Mouse (Mus musculus): ENCODE data around the gene Emx1. TPM values are rescaled to one million over a fixed set of nuclear protein-coding genes. Genes with fewer than 3 reads are reported as not detected.

Emx1 gene
- total RNA-seq, 2 experiments from 2014 or later: not detected

DNA sequence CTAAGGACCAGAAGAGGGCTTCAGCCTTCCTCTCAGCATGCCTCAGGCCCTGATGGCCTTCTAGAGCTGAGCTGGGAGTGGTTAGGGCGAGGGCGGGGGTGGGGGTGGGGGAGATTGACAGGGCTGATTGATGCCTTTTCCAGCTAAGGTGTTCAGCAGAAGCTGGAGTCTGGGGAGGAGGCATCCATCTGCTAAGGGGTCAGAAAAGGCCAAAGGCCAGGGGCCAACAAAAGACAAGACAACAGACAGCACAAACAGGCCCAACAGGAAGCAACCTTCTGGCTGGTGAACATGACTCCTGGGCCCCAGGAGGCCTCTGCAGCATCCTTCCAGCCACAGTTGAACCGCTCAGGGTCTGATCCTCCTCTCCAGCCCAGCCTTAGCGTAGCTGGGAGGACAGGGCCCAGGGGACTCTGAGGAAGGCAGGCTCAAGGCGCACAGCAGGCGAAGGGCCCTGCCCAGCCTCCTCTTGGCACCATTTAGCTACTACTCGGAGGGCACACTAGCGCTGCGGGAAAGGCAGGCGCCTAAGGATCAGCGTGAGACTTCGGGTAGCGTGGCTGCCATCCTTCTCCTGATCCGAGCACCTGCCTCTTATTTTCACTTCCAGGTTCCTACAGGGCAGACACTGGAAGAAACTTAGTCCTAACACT lies 36.4 kb downstream of the Emx1 start:
- ATAC-seq (replicated peaks; ENCODE audit: low FRiP score, poor library complexity, severe bottlenecking): no peak

DNA sequence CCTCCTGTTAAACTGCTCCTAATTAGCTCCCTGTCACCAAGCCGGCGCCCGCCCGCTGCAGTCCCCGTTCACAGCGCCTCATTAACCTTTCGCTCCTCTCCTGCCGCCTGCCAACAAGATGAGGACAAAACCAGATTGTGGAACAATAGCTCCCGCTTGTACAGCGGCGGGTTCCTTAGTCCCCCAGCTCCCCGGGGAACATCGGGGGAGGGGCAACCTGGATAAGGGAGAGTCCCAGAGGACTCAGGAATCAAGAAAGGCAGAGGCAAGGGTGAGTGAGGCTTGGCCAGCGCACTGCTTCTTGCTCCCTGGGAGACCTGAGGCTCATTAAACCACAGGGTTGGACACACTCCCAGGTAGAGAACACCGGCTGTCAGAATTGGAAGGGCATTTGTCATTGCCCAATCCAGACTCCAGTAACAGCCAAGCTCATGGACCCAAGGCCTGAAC lies 37.2 kb downstream of the Emx1 start:
- ATAC-seq (replicated peaks; ENCODE audit: low FRiP score, poor library complexity, severe bottlenecking): no peak

DNA sequence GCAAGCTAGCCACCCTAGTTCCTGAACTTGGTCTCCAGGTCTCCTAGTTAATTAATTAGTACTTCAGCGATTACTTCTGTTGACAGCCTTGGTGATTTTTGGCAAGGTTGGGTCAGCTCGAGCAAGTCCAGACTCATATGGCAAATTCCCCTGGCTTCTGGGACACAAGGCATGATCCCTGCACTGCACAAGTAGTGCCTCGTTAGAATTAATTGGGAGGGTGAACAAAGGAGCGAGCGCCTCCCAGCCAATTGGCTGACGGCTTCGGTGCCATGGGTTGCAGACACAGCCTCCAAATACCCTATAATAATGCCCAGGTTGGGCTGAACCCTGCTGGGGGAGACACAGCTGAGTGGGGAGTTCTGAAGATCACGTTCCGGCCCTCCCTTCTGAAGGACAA lies 39.3 kb downstream of the Emx1 start:
- ATAC-seq (replicated peaks; ENCODE audit: low FRiP score, poor library complexity, severe bottlenecking): no peak

DNA sequence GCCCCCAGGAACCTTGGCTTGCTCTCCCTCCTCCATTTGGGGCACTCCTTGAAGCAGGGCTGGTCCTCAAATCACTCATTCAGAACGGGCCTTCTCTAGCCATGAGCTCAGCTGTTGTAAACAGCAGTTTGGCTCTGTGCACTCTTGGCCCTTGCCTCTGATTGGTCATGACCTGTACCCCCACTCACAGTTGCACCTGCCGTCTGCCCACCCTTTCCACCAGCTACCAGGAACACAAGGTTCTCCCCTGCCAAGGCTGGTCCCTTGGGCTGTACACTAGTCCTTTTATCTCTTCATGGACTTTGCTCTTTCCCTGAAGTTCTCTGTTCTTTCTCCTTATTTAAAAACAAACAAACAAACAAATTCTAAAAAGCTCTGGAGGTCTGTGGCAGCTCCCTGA lies 40.3 kb downstream of the Emx1 start:
- no peak for ATAC-seq (replicated peaks; ENCODE audit: low FRiP score, poor library complexity, severe bottlenecking)

DNA sequence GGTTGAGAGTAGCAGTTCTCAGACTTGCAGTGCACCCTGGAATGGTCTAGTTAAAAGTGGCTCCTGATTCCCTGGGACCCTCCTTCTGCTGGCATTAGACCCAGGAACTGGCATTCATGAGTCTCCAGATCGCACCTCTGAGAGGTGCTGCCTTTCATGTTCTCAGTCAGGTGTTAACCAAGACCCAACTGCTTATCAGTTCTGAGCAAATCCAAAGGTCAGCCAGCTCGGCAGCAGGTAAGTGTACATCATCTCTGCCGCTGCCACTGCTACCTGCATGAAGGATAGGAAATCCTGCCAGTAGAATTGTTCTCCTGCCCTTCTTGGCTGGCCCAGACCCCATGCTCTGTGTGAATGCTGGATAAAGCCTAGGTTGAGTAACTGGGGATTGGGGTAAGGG lies 43.5 kb downstream of the Emx1 start:
- no peak for ATAC-seq (replicated peaks; ENCODE audit: low FRiP score, poor library complexity, severe bottlenecking)

DNA sequence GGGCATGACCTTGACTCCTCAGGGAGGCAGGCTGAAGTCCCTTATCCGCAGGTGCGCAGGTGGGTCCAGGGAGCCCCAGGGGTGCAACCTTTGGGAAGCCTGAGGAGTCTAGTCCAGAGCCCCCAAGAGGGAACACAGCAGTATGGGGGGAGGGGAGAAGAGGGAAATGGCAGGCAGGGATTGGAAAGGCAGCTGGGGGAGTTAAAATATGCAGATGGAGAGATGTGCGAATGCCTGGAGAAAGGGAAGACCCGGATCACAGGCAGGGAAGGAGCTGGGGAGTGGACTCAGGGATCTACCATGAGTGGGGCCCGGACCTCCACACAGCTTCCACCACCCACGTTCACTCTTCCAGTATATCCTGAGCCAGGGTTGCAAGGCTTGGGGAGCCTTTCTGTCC lies 44.2 kb downstream of the Emx1 start:
- no peak for ATAC-seq (replicated peaks; ENCODE audit: low FRiP score, poor library complexity, severe bottlenecking)

DNA sequence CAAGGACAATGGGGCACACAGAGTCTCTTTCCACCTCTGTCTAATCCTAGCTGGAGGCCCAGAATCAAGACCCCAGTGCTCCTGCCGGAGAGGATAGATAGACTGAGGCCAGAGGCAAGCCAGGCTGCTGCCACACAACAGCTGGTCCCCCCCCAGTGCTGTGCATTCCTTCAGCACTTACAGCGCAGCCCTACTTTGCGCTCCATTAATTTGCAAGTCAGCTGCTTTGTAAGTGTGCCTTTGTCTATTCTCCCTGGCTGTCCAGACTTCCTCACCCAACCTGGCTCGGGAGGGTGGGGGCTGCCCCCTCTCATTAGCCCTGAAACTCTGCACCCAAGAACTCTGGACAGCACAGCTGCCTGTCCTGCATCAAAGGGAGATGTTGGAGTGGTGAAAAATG lies 44.8 kb downstream of the Emx1 start:
- ATAC-seq (replicated peaks; ENCODE audit: low FRiP score, poor library complexity, severe bottlenecking): no peak

DNA sequence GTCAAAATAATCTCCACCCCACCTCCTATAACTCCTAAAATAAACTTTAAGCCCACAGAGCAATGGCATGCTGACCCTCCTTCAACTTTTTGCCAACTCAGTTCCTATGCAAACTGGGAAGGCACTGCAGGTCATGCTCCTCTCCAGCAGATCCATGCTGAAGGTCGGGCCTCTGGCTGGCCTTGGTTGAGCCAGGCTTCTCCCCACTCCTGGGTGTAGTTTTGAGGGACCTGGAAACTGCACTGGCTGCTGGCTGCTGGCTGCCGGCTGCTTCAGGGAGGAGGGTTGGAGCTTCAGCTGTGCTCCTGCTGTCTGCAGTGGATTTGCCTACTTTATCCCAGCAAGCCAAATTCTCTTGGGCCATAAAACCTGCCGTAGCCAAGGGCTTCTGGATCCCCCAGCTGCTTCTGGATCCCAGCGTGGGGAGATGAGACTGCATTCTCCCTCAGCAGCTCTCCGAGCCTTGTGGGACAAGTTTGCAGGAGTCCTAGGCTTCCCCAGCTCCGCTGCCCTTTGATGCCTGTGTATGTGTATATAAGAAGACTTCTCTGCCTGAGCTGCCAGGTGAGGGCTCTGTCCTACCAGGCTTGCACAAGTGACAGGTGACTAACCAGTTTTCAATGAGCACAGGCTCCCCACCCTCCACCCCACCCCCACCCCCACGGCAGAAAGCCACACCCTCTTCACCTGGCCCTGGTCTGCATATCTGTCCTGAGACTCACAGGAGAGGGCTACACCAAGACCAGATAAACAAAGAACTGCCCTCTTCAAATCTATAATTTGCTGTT lies 45.8 kb downstream of the Emx1 start:
- ATAC-seq (replicated peaks; ENCODE audit: low FRiP score, poor library complexity, severe bottlenecking): no peak

DNA sequence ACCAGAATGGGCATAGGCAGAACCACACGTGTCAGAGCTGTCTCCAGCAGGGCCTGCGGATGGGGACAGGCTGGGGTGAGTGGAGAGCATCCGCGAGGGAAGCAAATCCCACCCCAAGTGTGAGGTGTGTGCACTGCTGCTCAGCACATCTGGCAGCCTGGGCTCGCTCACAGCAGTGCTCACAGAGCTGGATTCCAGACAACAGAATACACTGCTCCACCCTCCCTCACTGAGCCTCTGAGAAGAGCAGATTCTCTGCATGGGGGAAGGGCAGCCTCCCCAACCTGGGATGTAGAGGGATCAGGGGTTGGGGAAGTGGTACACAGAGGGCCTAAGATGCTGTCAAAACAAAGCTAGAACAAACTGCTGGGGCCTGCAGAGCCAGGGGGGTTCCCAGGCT lies 47.6 kb downstream of the Emx1 start:
- no peak for ATAC-seq (replicated peaks; ENCODE audit: low FRiP score, poor library complexity, severe bottlenecking)

DNA sequence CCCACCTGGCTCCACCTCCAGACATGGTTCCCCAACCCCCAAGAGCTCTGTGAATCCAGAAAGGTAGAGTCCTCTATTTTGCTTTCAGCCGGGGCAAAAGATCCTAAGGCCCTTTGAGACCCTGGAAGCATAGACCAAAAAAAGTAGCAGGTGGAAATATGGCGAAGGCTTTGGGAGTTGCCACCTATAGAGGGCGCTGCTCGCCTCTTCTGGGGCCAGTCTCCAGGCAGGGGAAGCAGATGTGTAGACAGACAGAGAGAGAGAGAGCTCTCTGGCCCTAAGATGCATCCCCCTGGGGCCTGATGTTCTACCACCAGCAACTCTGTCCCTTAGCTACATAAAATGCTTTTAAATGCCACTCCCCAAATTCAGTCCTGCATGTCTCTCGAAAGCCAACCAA lies 49.8 kb downstream of the Emx1 start:
- ATAC-seq (replicated peaks; ENCODE audit: low FRiP score, poor library complexity, severe bottlenecking): no peak

DNA sequence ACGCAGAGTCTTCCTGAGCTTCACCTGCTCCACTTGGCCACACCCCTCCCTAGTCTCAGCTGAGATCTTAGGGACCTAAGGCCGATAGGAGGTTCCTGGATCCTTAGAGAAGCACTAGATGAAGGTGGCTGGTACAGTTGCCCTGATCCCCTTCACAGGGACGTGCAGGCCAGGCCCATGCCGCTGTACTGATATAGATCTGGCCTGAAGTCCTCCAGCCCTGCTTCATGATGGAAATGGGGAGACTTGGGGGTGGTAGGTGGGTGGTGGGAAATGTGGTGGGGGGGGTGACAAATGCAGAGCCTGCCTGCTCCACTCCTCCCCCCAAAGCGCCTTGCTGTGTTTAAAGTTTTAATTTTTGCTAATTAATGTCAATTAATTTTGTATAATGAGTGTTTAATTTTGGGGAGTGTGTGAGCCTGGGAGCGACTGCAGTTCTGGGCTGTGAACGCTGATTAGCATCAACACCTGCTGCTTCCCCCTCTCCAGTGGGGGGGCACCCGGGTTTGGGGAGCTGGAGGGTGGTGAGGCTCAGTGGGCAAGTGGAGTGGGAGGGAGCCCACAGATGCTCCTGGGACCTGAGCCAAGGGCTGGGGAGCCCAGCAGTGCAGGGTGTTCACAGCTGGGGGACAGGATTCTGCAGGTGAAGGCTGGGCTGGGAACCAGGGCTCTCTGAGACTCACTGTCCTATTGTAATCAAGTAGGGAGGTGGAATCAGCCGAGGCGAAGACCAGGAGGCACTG lies 50.5 kb downstream of the Emx1 start:
- ATAC-seq (replicated peaks; ENCODE audit: low FRiP score, poor library complexity, severe bottlenecking): no peak

DNA sequence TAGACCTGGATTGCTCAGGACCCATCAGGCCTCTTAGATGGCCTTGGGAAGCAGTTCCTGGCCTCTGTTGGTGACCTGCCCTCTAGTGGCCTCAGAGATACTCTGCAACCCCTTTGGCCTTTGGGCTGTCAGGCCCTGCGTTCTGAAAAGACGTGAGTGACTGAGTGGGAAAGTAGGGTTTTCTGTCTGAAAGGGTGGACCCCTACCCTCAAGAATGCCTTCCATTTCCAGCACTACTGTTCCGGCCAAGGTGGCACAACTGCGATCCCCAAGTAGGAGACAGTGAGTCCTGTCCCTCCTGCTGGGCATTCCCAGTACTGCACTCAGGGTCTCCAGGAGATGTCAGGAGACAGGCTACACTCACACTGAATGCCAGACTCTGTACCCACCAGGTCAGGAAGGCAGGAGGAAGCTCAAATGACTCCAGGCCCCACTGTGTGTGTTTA lies 51.8 kb downstream of the Emx1 start:
- ATAC-seq (replicated peaks; ENCODE audit: low FRiP score, poor library complexity, severe bottlenecking): 0 out of 2 replicates have a peak, but pooled peaks have one; percentile 35

DNA sequence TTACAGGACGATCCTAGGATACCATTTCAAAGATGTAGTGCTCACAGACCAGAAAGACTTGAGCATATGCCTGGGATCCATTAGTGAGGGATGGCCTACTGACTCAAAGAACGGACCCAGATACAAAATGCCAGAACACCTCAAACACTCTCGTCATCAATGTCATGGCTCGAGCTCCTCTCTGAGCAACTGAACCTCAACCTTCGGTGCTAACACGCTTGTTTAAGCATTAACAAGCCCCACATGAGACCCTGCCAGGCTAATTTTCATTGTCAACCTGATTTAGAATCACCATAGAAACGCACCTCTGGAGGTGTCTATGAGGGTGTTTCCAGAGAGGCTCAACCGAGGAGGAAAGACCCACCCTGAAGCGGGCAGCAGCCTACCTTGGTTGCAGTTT lies 62.6 kb downstream of the Emx1 start:
- no peak for ATAC-seq (replicated peaks; ENCODE audit: low FRiP score, poor library complexity, severe bottlenecking)

DNA sequence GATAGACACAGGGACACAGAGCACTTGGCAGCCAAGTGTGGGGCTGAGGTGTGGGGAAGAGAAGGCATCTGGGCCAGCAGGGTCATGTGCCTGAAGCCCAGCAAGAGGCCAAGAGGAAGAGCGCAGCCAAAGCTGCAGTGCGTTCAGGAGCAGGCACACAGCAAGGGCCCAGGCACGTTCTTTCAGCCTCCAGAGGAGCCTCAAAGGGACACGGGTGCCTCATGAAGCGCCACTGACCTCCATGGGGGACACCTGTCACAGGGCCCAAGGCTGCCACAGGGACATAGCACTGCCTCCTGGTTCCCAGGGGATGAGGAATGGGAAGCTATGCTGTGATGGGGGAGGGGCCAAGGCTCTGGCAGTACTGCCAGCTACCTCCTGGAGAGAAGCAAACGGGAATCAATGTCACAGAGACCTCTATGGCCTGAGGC lies 63.6 kb downstream of the Emx1 start:
- ATAC-seq (replicated peaks; ENCODE audit: low FRiP score, poor library complexity, severe bottlenecking): no peak

DNA sequence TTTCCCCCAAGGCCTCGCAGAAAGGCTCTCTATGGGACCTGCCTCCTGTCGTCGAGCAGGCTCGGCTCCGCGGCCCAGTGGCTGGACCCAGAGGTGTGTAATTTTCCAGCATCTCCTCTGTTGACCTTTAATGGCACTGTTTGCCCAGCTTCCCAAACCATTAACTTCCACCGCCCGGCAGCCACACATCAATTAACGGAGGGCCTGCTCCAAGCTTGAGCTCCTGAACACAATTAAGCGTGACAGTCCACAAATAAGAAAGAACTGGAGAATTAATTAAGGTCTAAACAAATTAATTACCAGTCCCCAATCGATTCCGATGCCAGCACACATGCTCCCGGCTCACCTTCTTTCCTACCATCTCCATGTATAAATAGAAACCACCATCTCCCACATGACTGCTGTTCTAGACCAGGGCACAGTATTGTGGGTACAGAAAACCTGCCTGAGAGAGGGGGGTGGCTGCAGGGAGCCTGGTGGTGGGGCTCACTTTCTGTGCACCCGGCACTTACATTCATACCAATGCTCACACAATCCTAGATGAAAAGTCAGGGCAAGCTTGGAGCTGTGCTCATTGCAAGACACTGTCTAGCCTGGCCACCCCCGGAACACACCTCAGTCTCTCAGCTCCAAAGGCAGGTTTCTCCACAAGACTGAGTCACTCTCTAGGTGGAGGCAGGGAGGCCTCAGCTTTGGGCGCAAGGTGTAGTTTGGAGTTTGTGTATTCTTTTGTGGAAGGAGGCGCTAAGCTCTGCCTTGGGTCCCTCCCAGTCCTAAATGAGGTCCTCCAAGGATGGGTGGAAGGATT lies 65.2 kb downstream of the Emx1 start:
- ATAC-seq (replicated peaks; ENCODE audit: low FRiP score, poor library complexity, severe bottlenecking): no peak

DNA sequence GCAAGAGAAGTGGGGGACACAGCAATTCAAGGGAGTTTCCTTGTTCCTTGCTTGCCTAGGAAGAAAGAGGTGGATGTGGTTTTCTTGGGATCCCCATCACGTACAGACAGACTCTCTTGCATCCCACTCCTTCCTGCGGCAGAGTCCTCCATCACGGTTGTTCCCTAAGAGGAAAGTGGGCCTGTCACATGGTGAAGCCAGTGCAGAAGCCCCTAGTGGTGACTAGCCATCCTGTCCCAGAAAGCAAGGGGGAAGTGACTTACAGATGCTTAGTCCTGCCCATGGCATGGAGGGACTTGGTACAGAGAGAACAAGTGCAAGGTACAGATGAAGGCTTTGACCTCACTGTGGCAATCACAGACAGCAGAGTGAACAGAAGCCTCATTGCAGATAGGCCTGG lies 66.0 kb downstream of the Emx1 start:
- ATAC-seq (replicated peaks; ENCODE audit: low FRiP score, poor library complexity, severe bottlenecking): no peak
